Mouse (Mus musculus) intestine, embryonic 16.5 days (tissue): ENCODE results near the gene Cers6. TPM values are rescaled to one million over a fixed set of nuclear protein-coding genes. Genes with fewer than 3 reads are reported as not detected.
A peak's percentile ranks its signal among the peaks of the same experiment; 100 is the strongest.

ENCODE experiments used
- ATAC-seq: fragments of 200-750 bp; cut with Nextera tagmentation; 2 replicates; pipeline ENCODE4 v1.8.0; 2017; ENCODE audit warnings: moderate TSS enrichment, moderate library complexity
- H3K27ac ChIP-seq: fragments of 300-500 bp; sonication (generic); 2 replicates; pipeline ENCODE4 v1.5.1; 2014; ENCODE audit warnings: mild to moderate bottlenecking, low read length
- H3K27me3 ChIP-seq: fragments of 300-500 bp; sonication (generic); replicated peaks from 2 replicates; pipeline ENCODE4 v1.6.1; 2014; ENCODE audit warnings: low read length, control low read depth, mixed read lengths; ENCODE audit not compliant: control insufficient read depth, insufficient read depth
- H3K36me3 ChIP-seq: fragments of 300-500 bp; sonication (generic); 2 replicates; pipeline ENCODE4 v1.6.1; 2014; ENCODE audit warnings: low read length, control low read depth; ENCODE audit not compliant: control insufficient read depth, insufficient read depth
- H3K4me1 ChIP-seq: fragments of 300-500 bp; sonication (generic); 2 replicates; pipeline ENCODE4 v1.6.1; 2014; ENCODE audit warnings: low read length, control low read depth, mixed read lengths; ENCODE audit not compliant: control insufficient read depth, insufficient read depth
- H3K4me2 ChIP-seq: fragments of 300-500 bp; sonication (generic); 2 replicates; pipeline ENCODE4 v1.6.1; 2014; ENCODE audit warnings: low read depth, low read length, control low read depth
- H3K4me3 ChIP-seq: fragments of 300-500 bp; sonication (generic); 2 replicates; pipeline ENCODE4 v1.5.1; 2014; ENCODE audit warnings: mild to moderate bottlenecking, low read length
- H3K9ac ChIP-seq: fragments of 300-500 bp; sonication (generic); 2 replicates; pipeline ENCODE4 v1.6.1; 2014; ENCODE audit warnings: low read depth, low read length
- H3K9me3 ChIP-seq: fragments of 300-500 bp; sonication (generic); 2 replicates; pipeline ENCODE4 v1.6.1; 2016; ENCODE audit warnings: low read length, control low read depth; ENCODE audit not compliant: control insufficient read depth
- WGBS: fragments of 180-500 bp; shearing (Covaris S2); extraction: QIAGEN DNeasy Blood & Tissue Kit; methylation state at CpG from one replicate; pipeline ENCODE4 v1.1.7; 2014; 5-methylcytosine and 5-hydroxymethylcytosine counted together
- polyA plus RNA-seq: library from polyadenylated mRNA; unstranded; fragments of >200 nt; fragmentation: Nextera tagmentation; extraction: Ambion mirVana; gene quantifications from 2 replicates; pipeline ENCODE4 v1.2.1, GENCODE M21; 2015

The Cers6 gene
- polyA plus RNA-seq, 1 experiment from 2014 or later, result 39.6 TPM

DNA sequence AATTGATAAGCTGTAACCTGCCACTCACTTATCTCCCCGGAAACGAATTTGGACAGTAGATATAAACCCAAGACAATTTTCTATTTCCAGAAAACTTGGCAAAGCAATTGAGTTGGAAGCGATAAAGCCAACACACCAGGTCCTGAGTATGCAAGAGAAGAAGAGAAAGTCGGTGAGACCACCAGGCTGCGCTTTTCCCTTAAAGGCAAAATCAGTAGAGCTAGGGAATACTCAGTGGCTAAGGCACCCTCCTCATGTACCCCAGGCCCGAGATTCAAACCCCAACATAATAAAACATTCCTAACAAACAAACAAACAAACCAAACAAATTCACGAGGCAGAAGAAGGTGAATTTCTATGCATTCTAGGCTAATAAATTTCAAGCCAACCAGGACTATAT lies 295.0 kb downstream of the Cers6 start:
- Histone ChIP-seq H3K27me3 (no peaks in the 10 kb centered on the region), H3K36me3 (no peaks in the 10 kb centered on the region), H3K9ac (no peak overlapping the region), H3K9me3 (no peaks in the 10 kb centered on the region), H3K4me3 (no peak overlapping the region), H3K27ac (no peak overlapping the region), H3K4me1 (peaks cover 4% of the 10 kb centered on the region; the same call in 1 of the 2 replicates), H3K4me2 (no peak overlapping the region)
- ATAC-seq, result no peak
- WGBS, result 58% methylated on average over 7 of the region's 7 CpGs

DNA sequence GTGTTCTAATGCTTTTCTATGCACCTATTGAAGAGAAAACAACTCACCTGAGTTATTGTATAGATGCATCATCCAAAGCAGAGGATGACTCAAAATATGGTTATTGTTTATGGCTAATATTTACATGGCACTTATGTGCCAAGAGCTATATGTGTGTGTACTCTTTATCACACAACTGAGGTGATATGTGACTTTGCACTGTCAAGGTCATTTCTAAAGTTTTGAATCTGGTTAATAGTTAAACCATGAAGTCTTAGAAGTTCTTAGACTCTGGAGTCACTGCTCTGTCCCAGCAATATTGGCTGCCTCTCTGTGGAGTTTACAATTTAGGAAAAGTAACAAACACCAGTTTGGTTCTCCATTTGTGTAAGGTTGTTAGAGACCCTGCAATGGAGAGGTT lies 297.7 kb downstream of the Cers6 start:
- ATAC-seq, result peak; percentile 78

More for the DNA sequence above, 297.7 kb downstream of the Cers6 start:
- no peaks in the 10 kb centered on the region for H3K36me3 ChIP-seq
- H3K9me3 ChIP-seq, result no peaks in the 10 kb centered on the region
- H3K9ac ChIP-seq, result no peak overlapping the region
- no peak overlapping the region for H3K4me3 ChIP-seq
- H3K4me2 ChIP-seq, result no peak overlapping the region
- H3K27me3 ChIP-seq, result no peaks in the 10 kb centered on the region
- no peaks in the 10 kb centered on the region; the same call in 1 of the 2 replicates for H3K4me1 ChIP-seq
- H3K27ac ChIP-seq, result no peak overlapping the region

Other genes with a start within 250 kb of the Cers6 start
- not detected in 2 replicates for gene 4932414N04Rik, start 205.0 kb upstream of the Cers6 start, polyA plus RNA-seq